Mouse (Mus musculus) right cerebral cortex, postnatal 25 days (tissue): ENCODE data around the gene Snx17.

Experiments
- DNase-seq: peaks from one replicate; pipeline ENCODE4 v3.0.0; 2022

The Snx17 gene

DNA sequence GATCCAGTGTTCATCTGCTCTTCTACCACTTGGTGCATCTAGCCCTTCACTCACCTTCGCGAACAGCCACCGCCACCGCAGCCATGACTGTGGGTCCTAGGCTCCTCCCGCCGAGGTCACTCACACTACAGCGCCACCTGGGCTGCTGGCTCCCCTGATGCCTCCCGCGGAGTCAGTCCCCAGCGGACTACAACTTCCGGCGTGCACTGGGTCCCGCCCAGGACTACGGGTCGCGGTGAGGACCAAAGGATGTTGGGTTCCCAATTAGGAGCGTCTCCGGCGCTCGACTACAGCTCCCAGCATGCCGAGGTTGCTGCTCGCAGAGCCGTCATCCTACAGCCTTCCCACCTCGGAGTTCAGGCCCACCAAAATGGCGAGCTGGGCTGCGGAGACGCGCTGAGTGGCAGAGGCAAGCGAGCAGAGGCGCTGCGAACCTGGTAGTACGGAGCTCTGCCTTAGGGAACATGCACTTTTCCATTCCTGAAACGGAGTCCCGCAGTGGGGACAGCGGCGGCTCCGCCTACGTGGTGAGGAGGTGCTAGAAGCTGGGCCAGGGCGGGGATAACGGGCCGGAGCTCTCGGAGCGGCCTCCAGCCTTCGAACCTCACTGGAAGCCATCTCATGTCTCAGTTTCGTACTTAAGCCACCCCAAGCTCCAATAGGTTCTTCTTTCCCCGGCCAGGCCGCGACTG lies at the start of gene Snx17, which contains the start of gene Eif2b4:
Gene Snx17 (plus strand): TSS at position 289 of the 692 bp plus-strand sequence.
Gene Eif2b4 (minus strand): TSS at position 492 of the 692 bp plus-strand sequence.
- peak; percentile 100 for DNase-seq

DNA sequence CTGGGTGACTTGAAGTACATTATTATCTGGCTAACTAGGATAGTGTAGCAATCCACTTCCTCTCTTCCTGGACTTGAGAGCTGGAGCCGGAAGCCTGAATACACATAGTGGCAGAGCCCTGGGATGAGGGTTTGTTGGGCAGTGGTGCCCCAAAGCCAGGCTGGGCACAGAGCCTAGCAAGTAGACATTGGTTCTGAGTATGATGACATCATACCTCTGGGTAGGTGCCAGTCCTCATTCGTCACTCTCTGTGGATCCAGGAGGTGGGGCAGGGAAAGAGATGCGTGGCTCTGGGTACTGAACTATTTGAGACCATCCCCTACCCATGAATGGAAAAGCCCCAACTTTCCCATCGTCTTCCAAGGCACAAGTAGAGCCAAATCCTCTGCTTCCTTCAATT lies 43.2 kb upstream of the Snx17 start:
- no peak for DNase-seq

DNA sequence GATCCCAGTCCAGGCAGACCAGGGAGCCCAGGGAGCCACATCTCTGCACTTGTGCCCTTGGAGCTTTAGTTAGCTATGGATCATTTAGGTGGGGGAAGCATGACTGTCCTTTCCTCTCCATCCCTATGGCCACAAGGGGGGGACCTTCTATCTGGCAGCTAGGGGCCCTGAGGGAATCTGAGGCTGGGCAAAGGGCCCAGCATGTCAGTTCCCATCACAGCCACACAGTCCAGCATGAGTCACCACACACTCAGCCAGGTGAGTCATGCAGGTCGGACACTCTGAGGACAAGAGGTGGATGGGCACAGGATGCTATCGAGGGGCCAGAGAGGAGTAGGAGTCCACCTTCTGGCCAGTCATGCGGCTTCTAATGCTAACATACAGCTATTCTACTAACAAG lies 41.3 kb upstream of the Snx17 start:
- no peak for DNase-seq

DNA sequence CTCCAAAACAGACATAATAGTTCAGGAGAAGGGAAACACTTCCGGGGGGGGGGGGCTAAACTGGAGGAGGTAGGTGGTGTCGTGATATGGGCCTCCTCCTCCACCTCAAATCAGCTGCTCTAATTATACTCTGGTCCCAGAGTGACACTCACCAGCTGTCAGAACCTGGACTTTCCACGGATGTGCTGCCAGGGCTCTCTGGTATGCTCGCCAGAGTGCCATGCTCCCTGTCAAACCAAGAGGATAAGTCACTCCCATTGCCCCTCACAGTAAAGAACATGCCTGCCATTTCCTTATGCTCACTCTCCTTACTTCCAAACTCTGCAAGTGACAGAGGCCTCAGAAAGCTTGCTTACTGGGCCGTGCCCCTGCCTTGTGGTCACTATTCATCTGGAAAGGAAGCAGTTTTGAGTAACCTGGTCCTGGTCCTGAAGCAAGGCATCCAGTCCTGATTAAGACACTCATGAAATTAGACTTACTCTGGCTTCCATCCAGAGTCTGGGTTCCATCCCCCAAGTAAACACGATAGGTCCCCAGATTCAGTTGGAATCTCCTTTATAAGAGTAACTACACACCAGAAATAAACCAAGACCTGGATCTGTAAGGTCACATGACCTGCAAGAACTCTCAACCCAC lies 39.4 kb upstream of the Snx17 start:
- DNase-seq = no peak

DNA sequence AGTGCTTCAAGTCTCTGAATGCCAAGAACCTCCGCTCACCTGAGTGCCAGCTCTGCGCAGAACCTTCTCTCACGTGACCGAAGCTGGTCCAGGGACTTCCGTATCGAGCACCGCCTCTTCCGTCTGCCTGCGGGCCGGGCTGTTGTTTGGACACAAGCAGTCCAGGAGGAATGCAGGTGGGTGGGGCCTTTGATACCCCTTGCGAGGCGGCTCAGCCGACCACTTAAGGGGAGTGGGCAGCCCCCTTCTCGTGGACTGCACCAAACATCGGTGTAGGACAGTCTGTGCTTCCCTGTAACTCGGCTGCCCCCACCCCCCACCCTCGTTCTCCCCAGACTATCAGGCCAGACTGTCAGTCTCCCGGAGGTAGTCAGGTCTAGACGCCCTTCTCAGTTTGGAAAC lies 38.9 kb upstream of the Snx17 start, which contains the start of gene Mpv17:
Gene Mpv17 (minus strand): TSS at position 100 of the 402 bp plus-strand sequence.
- DNase-seq = peak; percentile 84

DNA sequence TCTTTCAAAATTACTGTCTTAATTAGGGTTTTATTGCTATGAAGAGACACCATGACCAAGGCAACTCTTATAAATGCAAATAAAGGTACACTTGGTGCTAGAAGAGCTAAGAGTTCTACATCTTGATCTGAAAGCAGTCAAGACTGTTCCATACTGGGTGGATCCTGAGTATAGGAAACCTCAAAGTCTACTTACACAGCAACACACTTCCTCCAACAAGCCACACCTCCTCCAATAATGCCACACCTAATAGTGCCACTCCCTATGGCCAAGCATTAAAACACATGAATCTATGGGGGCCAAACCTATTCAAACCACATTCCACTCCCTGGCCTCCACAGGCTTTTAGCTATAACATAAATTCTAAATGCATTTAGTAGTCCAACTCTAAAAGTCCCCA lies 30.6 kb upstream of the Snx17 start:
- no peak for DNase-seq

DNA sequence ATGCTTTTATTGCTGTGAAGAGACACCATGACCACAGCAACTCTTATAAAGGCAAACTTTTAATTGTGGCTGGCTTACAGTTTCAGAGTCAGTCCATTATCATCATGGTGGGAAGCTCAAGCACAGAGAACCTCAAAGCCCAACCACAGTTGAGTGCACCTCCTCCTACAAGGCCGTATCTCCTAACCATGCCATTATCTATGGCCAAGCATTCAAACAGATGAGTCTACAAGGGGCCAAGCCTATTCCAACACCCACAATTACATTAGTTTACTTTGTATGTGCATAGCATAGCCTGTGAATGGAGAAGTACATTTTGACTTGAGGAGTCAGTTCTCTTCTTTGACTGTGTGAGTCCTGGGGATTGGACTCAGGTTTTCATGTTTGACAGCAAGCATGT lies 28.1 kb upstream of the Snx17 start:
- no peak for DNase-seq

DNA sequence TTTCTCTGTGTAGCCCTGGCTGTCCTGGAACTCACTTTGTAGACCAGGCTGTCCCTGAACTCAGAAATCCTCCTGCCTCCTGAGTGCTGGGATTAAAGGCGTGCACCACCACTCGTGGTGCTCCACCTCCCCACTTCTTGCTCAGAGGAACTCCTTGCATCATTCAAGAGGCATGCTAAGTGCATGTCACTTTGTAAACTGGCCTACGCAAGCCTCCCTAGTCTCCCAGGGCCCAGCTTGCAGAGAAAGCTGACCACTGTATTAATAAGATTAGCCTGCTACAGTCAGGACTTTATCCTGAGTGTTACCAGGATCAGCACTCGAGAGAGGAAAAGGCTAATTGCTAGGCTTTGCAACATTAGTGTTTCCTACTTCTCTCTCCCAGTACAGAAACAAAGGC lies 24.4 kb upstream of the Snx17 start:
- DNase-seq = no peak

DNA sequence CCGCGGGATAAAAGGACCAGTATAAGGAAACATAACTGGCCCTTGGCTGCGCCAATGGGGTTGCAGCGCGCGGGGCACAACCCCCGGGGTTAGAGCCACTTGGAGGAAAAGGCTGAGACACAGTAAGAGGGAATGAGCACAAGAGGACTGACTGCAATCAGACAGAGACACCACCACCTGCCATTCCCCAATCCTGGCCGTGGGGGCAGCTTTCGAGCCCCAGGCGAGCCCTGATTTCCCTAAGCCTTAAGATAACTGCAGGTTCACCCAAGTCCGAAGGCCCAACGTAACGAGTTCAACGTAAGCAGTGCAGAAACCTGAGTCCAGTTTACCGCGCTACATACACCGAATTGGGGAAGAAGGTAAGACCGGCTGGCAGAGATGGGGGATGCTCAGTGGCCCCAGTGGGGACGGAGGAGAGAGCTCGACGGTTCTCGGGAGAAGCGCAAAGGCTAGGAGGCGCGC lies 13.7 kb upstream of the Snx17 start:
- no peak for DNase-seq

DNA sequence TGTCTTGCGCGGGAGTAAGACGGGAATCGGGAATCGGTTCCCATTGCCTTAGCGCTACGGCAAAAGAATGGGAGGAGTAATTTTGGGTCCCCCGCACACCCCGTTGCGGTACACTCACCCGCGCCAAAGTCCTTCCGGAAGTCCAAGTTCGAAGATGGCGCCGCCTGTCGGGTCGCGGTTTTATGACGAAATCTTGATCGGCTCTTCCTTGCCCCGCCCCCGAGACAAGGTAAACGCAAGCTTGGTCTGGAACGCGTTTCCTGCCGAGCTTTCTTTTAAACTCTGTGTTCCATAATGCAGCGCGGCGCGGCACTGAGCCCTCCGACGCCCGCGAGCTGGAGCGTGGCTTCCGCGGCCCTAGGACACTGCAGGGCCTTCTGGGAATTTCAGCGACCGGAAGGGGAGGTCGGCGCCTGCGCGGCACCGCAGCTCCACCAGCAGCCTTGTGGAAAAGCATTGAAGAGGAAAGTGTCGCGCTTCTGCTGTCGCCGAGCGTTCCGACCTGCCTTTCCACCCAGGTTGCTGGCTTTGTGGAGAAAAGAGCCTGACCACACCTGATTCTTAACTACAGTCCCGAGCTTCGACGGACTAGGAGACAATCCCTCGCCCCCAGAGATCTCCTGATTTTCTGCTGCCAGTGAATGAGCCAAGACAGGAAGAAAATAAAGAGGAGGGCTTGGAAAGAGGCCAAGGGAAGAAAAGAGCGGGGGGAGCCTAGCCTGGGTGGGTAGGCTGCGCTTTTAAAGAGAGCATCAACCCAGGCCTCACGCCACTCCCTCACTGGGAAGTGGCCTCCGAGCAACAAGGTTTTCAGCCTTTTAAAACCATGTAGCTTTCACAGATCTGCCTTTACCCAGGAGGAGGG lies 13.0 kb upstream of the Snx17 start, which contains the start of the genes Gm29609 and Gtf3c2:
Gene Gm29609 (minus strand): TSS at position 146 of the 865 bp plus-strand sequence.
Gene Gtf3c2 (minus strand): TSS at position 379 of the 865 bp plus-strand sequence.
- DNase-seq = peak; percentile 96

DNA sequence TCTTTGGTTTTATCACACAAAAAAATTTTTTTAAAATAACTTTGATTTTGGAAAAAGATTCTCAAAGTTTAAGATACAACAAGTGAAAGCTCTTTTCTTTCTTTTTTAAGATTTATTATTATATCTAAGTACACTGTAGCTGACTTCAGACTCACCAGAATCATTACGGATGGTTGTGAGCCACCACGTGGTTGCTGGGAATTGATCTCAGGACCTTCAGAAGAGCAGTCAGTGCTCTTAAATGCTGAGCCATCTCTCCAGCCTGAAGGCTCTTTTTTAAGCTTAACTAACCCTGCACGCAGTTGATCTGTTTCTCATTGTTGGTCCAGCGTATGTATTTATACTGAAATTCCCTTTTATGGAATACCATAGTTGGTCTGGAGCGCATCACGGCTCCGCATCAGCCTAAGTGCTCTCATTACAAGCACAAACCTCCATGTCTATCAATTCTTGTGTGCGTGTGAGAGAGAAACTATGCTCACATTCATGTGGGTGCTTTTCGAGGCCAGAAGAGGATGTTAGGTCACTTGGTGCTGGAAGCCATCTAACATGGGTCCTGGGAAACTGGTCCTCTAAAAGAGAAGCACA lies 11.8 kb upstream of the Snx17 start:
- DNase-seq = no peak

DNA sequence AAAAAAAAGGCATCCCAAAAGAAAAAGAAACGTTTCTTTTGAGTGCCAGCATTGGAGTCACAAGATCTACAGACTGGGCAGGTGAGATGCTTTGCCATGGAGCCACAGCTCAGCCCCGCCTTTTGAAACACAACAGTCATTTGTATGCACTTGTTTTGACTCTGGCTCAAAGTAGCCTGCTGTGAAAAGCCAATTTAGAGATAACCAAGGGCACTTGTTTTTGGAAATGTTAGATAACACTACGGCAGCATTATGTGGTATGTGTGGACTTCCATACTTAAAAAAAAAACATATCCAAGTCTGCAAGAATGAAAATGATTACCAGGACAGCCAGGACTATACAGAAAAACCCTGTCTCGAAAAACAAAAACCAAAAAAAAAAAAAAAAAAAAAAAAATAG lies 9.3 kb upstream of the Snx17 start:
- no peak for DNase-seq

DNA sequence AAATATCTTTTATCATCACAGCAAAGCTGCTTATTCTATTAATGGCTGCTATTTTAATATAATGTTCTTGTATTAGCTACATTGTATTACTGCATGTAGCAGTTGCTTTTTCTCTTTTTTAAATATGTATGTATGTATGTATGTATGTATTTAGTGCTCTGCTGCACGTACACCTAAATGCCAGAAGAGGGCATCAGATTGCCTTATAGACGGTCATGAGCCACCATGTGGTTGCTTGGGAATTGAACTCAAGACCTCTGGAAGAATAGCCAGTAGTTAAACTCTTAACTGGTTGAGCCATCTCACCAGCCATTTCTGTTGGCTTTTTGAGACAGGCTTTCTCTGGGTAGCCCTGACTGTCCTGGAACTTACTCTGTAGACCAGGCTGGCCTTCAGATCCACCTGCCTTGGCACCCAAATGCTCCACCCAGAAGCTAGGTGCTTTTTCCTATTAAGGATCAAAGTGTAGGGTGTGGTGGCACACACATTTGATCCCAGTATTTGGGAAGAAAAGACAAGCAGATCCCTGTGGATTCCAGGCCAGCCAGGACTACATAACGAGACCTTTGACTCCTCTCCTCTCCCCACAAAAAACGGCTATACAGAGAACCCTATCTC lies 4.7 kb upstream of the Snx17 start:
- DNase-seq = no peak

DNA sequence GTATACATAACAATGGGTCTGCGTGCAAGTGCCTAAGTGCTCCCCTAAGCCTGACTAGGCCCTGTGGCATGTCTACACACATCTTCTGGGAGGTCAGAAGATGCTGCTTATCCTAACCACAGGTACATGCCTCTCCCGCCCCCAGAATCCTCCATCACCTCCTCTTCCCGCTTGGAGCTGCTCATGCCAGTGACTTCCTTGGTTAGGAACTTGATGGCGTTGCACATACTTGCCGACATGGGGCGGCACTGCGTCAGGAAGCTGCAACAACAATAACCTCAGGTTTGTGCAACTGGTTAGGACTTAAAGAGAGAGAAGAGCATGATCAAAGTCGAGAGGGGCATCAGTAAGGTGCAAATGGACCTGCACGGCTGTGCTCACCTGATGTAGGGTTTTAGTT lies 2.8 kb upstream of the Snx17 start:
- no peak for DNase-seq

DNA sequence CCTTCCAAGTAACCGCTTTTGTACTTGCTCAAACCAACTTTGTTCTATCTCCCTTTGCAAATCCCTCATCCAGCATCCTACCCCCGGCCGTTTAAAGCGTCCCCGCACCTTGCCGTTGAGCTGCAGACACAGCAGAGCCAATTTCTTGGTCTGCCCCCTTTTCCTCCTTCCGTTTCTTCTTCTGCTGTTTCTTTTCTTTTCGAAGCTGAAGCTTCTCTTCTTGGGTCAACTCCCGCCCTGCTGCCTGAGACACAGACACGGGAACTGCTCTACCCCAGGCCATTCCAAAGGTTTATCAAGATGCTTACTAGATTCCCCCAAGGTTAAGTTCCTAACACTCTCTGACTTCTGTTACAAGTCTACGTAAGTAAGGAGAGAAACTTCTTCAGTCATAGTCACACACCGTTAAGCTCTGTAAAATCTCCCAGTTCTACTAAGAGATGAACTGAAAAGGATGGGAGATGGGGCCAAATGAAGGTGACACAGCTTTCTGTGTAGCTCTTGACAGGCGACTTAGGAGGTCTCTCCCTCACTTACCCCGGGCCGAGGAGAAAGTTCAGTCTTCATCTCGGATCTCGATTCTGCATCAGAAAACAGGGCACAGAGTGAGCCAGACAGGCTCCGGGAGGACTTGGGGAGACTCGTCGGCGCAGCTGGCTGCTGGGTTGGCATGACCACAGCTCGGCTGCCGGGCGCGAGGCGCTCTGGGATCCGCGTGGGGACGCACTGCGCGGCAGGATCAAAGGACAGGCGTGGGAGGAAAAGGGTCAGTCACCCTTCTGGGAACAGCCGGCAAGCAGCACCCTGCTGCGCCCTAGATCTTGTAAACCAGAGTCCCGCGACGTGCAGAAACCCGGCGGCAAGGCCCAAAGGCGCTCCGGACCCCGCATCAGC lies 735 bp upstream of the Snx17 start:
- no peak for DNase-seq

DNA sequence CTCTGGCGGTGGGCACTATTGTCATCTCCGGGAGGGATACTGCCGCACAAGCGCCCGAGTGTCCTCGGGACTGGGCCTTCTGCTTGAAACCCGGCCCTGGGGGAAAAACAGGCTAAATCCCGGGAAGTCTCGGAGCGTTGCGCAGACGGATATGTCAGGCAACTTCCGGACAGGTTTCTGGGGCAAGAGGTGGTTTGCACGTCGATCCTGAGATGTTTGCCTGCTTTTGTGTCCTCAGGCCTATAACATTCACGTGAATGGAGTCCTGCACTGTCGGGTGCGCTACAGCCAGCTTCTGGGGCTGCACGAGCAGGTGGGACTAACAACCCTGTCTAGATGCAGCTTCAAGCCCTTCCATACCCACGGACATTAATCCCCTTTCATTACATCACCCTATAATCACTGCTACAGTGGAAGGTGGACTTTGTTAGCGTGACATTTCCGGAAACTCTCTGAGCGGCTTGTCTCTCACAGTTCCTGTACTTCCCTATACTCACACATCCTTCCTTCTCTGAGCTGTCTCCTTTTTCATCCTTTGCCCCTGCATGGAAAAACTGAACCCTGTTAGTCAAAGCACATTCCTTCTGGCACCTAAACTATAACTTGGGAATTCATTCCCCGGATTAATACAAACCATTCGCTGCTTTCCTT lies 729 bp downstream of the Snx17 start:
- no peak for DNase-seq

DNA sequence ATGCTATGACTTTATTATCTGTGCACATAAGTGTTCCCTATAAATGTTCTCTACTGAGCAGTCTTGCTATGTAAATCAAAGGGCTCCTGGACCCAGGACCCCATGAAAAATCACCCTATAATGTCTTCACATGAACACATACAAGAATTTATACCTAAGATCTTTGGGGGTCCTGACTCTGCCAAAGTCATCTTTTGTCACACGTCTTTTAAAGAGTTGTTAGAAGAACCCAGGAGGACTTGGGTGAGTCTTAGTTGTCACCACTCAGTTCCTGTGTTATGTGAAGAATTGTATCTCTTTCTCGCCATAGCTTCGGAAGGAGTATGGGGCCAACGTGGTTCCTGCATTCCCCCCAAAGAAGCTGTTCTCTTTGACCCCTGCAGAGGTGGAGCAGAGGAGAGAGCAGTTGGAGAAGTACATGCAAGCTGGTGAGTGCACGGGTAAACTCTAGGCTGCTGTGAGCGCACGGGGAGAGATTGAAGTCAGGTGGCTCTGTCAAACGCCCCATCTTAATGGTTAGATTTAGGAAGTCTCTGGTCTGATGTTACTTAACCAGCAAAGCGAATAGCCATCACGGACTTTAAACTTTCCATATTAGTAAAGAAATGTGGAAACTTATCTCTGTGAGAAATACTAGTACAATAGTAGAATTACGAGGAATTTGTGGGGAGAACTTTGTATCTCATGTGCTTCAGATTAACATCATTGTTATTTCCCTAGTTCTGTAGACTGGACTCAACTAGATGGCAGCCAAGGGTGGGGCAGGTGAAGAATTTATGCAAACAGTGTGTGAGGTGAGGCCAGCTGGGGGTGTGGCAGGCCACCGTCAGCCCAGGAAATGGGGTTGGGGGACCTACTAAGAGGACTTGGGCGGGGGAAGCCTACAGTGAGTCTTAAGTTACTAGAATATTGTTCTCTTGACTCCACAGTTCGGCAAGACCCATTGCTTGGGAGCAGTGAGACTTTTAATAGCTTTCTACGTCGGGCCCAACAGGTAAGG lies 1.8 kb downstream of the Snx17 start:
- DNase-seq = no peak

DNA sequence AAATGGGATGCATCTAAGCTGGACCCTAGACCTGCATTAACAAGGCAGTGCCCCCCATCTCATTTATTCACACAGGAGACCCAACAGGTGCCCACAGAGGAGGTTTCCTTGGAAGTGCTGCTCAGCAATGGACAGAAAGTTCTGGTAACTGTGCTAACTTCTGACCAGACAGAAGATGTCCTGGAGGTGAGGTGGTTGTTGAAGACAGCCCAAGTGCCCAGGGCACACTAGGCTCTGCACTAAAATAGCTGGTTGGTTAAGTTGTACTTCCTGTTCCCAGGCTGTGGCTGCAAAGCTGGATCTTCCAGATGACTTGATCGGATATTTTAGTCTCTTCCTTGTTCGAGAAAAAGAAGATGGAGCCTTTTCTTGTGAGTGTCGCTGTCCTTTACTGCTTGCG lies 2.6 kb downstream of the Snx17 start:
- DNase-seq = no peak

DNA sequence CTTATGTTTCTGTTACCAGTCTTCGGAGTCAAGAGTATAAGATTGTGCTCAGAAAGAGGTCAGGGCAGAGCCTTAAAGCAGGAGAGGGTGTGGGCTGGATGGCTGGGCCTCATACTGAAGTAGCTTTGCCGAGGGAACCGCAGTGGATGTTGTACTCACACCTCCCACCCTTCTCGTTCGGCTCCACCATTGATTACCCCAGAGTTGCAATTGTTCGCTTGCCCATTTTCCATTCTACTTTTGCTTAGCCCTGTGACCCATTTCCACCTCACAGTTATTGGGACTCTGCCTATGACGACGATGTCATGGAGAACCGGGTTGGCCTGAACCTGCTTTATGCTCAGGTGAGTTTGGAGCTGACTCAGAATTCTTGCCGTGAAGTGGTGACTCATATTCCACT lies 3.2 kb downstream of the Snx17 start:
- no peak for DNase-seq

DNA sequence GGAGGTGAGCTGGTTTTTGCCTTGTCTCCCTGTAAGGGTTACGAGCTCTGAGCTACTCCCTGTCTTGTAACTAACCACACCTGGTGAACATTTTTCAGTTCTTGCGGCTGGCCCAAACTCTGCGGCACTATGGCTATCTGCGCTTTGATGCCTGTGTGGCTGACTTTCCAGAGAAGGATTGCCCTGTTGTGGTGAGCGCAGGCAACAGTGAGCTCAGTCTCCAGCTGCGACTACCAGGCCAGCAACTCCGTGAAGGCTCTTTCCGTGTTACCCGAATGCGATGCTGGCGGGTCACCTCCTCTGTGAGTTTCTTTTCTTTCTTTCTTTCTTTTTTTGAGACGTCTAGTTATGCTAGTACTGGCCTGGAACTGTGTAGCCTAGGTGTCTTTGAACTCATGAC lies 4.0 kb downstream of the Snx17 start:
- no peak for DNase-seq
